In the genomic region with DNA sequence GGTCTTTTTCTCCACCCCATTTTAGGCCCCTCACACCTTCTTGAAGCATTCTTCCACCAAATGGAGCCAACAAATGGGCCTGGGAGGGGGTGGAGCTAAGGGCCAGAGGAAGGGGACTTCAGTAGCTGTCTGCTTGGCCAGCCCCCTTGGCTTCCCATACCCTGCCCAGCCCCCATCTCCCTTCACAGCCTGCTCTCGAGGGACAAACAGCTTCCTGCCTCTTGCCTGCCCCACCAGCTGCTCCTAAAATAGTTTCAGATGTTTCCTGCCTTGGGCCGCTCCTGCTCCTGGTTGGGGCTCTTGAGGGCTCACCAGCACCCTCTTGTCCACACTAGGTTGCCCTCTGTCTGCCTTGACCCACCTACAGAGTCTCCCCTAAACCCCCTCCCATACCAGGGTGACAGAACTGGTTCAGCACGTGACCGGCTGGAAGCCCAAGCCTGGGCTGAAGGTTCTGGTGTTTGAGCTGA, we compare ENCODE assay signal across 9 mouse cellular contexts. TPM values are rescaled to one million over a fixed set of nuclear protein-coding genes. Genes with fewer than 3 reads are reported as not detected.
DNase-seq lines count a peak whose midpoint lies in the region; ATAC-seq and TF ChIP-seq lines count a peak whose summit lies in the region.
"Had no signal": no experiment of that assay in that cellular context is flagged by ENCODE, and none has a peak within 500 bp of the region (broad histone marks: within the 10 kb centered on the region; RNA-seq: fewer than 3 reads in every experiment).

No protein-coding gene starts in this region.

- DNase-seq in left cerebral cortex, adult 2 months (ENCODE audit: extremely low spot score in 1 of 2, low spot score in 2 of 2): no peak
- no peak for DNase-seq in left cerebral cortex, adult 18-20 months (ENCODE audit: low spot score in 2 of 2)
- DNase-seq in thymus, postnatal 14 days: peak; percentile 57

- WGBS in embryonic facial prominence, embryonic 12.5 days: 11% methylated on average over 4 of the region's 4 CpGs
- WGBS in heart, embryonic 13.5 days: 6% methylated on average over 4 of the region's 4 CpGs
- WGBS in kidney, embryonic 14.5 days: 5% methylated on average over 4 of the region's 4 CpGs
- 15% methylated on average over 4 of the region's 4 CpGs for WGBS in liver, embryonic 15.5 days (ENCODE audit: insufficient replicate concordance)
- WGBS in neural tube, embryonic 13.5 days: 37% methylated on average over 4 of the region's 4 CpGs

- no peak for TF ChIP-seq CTCF in left cerebral cortex, adult 2 months (IDR thresholded peaks at IDR 0.05)

- peak overlapping the region; percentile 88 for H3K4me2 ChIP-seq in embryonic facial prominence, embryonic 12.5 days (replicated peaks)
- peak overlapping the region; percentile 91 for H3K4me2 ChIP-seq in heart, embryonic 13.5 days
- H3K4me2 ChIP-seq in kidney, embryonic 14.5 days (replicated peaks; ENCODE audit: low read depth, low read length): peak overlapping the region; percentile 45
- peak overlapping the region; percentile 92 for H3K4me2 ChIP-seq in liver, embryonic 15.5 days
- peak overlapping the region; percentile 82 for H3K4me2 ChIP-seq in neural tube, embryonic 13.5 days

- peak overlapping the region; percentile 88 for H3K9ac ChIP-seq in embryonic facial prominence, embryonic 12.5 days
- H3K9ac ChIP-seq in heart, embryonic 13.5 days: peak overlapping the region; percentile 92
- peak overlapping the region; percentile 79; the same call in 1 of the 2 replicates for H3K9ac ChIP-seq in kidney, embryonic 14.5 days (ENCODE audit: low read depth, low read length)
- H3K9ac ChIP-seq in liver, embryonic 15.5 days: peak overlapping the region; percentile 82
- H3K9ac ChIP-seq in neural tube, embryonic 13.5 days: peak overlapping the region; percentile 76

- H3K9me3 ChIP-seq in embryonic facial prominence, embryonic 12.5 days: no peaks in the 10 kb centered on the region
- H3K9me3 ChIP-seq in heart, embryonic 13.5 days: no peaks in the 10 kb centered on the region
- H3K9me3 ChIP-seq in kidney, embryonic 14.5 days (ENCODE audit: control insufficient read depth, low read length): no peaks in the 10 kb centered on the region
- no peaks in the 10 kb centered on the region for H3K9me3 ChIP-seq in liver, embryonic 15.5 days (replicated peaks)
- H3K9me3 ChIP-seq in neural tube, embryonic 13.5 days: no peaks in the 10 kb centered on the region

- intact Hi-C loops in left cerebral cortex, adult 2 months (cut with DNase I): no loop called here

- H3K27me3 ChIP-seq in embryonic facial prominence, embryonic 12.5 days: no peaks in the 10 kb centered on the region
- H3K27me3 ChIP-seq in heart, embryonic 13.5 days (replicated peaks): no peaks in the 10 kb centered on the region
- H3K27me3 ChIP-seq in kidney, embryonic 14.5 days (ENCODE audit: control insufficient read depth, insufficient read depth, low read length): no peaks in the 10 kb centered on the region
- no peaks in the 10 kb centered on the region for H3K27me3 ChIP-seq in liver, embryonic 15.5 days
- peaks cover 31% of the 10 kb centered on the region for H3K27me3 ChIP-seq in neural tube, embryonic 13.5 days
- H3K27me3 ChIP-seq: Patski had no signal

- no peak overlapping the region for H3K4me3 ChIP-seq in left cerebral cortex, adult 2 months
- H3K4me3 ChIP-seq in embryonic facial prominence, embryonic 12.5 days: peak overlapping the region; percentile 87
- H3K4me3 ChIP-seq in heart, embryonic 13.5 days: peak overlapping the region; percentile 79
- peak overlapping the region; percentile 53 for H3K4me3 ChIP-seq in kidney, embryonic 14.5 days (ENCODE audit: low read length)
- peak overlapping the region; percentile 84 for H3K4me3 ChIP-seq in liver, embryonic 15.5 days (replicated peaks)
- peak overlapping the region; percentile 67 for H3K4me3 ChIP-seq in neural tube, embryonic 13.5 days

- ATAC-seq in embryonic facial prominence, embryonic 12.5 days (ENCODE audit: insufficient number of reproducible peaks, insufficient read depth, low FRiP score, low TSS enrichment): 0 out of 2 replicates have a peak, but pooled peaks have one; percentile 19
- ATAC-seq in heart, embryonic 13.5 days (ENCODE audit: extremely low read depth, insufficient number of reproducible peaks, low FRiP score, low TSS enrichment): peak; percentile 29; the same call in 1 of the 2 replicates
- ATAC-seq in kidney, embryonic 14.5 days (ENCODE audit: low FRiP score, low TSS enrichment): peak; percentile 60
- no peak for ATAC-seq in liver, embryonic 15.5 days (ENCODE audit: insufficient read depth)
- ATAC-seq in neural tube, embryonic 13.5 days (ENCODE audit: low read depth): no peak
- ATAC-seq: Patski had no signal

- peak overlapping the region; percentile 87 for H3K27ac ChIP-seq in left cerebral cortex, adult 2 months
- H3K27ac ChIP-seq in embryonic facial prominence, embryonic 12.5 days: peak overlapping the region; percentile 98
- peak overlapping the region; percentile 100 for H3K27ac ChIP-seq in heart, embryonic 13.5 days (replicated peaks)
- peak overlapping the region; percentile 100 for H3K27ac ChIP-seq in kidney, embryonic 14.5 days (ENCODE audit: low read depth, low read length)
- peak overlapping the region; percentile 97 for H3K27ac ChIP-seq in liver, embryonic 15.5 days (replicated peaks)
- peak overlapping the region; percentile 94 for H3K27ac ChIP-seq in neural tube, embryonic 13.5 days (replicated peaks)

- H3K4me1 ChIP-seq in embryonic facial prominence, embryonic 12.5 days: peaks cover 53% of the 10 kb centered on the region
- H3K4me1 ChIP-seq in heart, embryonic 13.5 days: peaks cover 69% of the 10 kb centered on the region
- H3K4me1 ChIP-seq in kidney, embryonic 14.5 days (ENCODE audit: control insufficient read depth, insufficient read depth, low read length): peaks cover 40% of the 10 kb centered on the region
- H3K4me1 ChIP-seq in liver, embryonic 15.5 days (replicated peaks): peaks cover 92% of the 10 kb centered on the region
- H3K4me1 ChIP-seq in neural tube, embryonic 13.5 days (replicated peaks): peaks cover 45% of the 10 kb centered on the region

- no peaks in the 10 kb centered on the region for H3K36me3 ChIP-seq in embryonic facial prominence, embryonic 12.5 days
- peaks cover 33% of the 10 kb centered on the region for H3K36me3 ChIP-seq in heart, embryonic 13.5 days
- peaks cover 5% of the 10 kb centered on the region; the same call in 1 of the 2 replicates for H3K36me3 ChIP-seq in kidney, embryonic 14.5 days (ENCODE audit: control insufficient read depth, insufficient read depth, low read length)
- peaks cover 62% of the 10 kb centered on the region for H3K36me3 ChIP-seq in liver, embryonic 15.5 days (replicated peaks)
- no peaks in the 10 kb centered on the region for H3K36me3 ChIP-seq in neural tube, embryonic 13.5 days

RNA-seq across cellular contexts. Expression of a gene that starts 0.6 kb away (rescaled TPM):
- under 1 TPM; 0.28 to 0.66 TPM for total RNA-seq in left cerebral cortex, adult 2 months (2021)
- total RNA-seq in left cerebral cortex, adult 18-20 months (2021): under 1 TPM in 1 of 2 experiments, not detected in 1; 0.40 TPM
- polyA plus RNA-seq in embryonic facial prominence, embryonic 12.5 days (2016; fragmentation: Nextera tagmentation; extraction: Ambion mirVana): 8.8 and 11.0 TPM in 2 replicates
- 3.8 and 4.6 TPM in 2 replicates for polyA plus RNA-seq in heart, embryonic 13.5 days (2015; fragmentation: Nextera tagmentation; extraction: Ambion mirVana)
- polyA plus RNA-seq in kidney, embryonic 14.5 days (2014; fragmentation: Nextera tagmentation; extraction: Ambion mirVana): 4.8 and 5.5 TPM in 2 replicates
- 0.54 and 0.66 TPM in 2 replicates for polyA plus RNA-seq in liver, embryonic 15.5 days (2015; fragmentation: Nextera tagmentation; extraction: Ambion mirVana)
- 2.0 and 2.2 TPM in 2 replicates for polyA plus RNA-seq in neural tube, embryonic 13.5 days (2015; fragmentation: Nextera tagmentation; extraction: Ambion mirVana)
- polyA plus RNA-seq: Patski had no signal

RNA-seq across cellular contexts. Expression of a gene that starts 2.2 kb away (rescaled TPM):
- 1 to 10 TPM; 2.8 to 4.0 TPM for total RNA-seq in left cerebral cortex, adult 2 months (2021)
- 1 to 10 TPM; 4.0 to 4.5 TPM for total RNA-seq in left cerebral cortex, adult 18-20 months (2021)
- 97.0 and 98.9 TPM in 2 replicates for polyA plus RNA-seq in embryonic facial prominence, embryonic 12.5 days (2016; fragmentation: Nextera tagmentation; extraction: Ambion mirVana)
- polyA plus RNA-seq in heart, embryonic 13.5 days (2015; fragmentation: Nextera tagmentation; extraction: Ambion mirVana): 50.6 and 52.7 TPM in 2 replicates
- 64.1 and 69.0 TPM in 2 replicates for polyA plus RNA-seq in kidney, embryonic 14.5 days (2014; fragmentation: Nextera tagmentation; extraction: Ambion mirVana)
- 50.5 and 50.8 TPM in 2 replicates for polyA plus RNA-seq in liver, embryonic 15.5 days (2015; fragmentation: Nextera tagmentation; extraction: Ambion mirVana)
- polyA plus RNA-seq in neural tube, embryonic 13.5 days (2015; fragmentation: Nextera tagmentation; extraction: Ambion mirVana): 28.8 and 30.7 TPM in 2 replicates

RNA-seq across cellular contexts. Expression of a gene that starts 8.2 kb away (rescaled TPM):
- 1 to 10 TPM; 2.6 to 3.8 TPM for total RNA-seq in left cerebral cortex, adult 2 months (2021)
- total RNA-seq in left cerebral cortex, adult 18-20 months (2021): 1 to 10 TPM; 4.3 to 5.0 TPM
- 24.6 and 25.0 TPM in 2 replicates for polyA plus RNA-seq in embryonic facial prominence, embryonic 12.5 days (2016; fragmentation: Nextera tagmentation; extraction: Ambion mirVana)
- polyA plus RNA-seq in heart, embryonic 13.5 days (2015; fragmentation: Nextera tagmentation; extraction: Ambion mirVana): 31.7 and 35.0 TPM in 2 replicates
- polyA plus RNA-seq in kidney, embryonic 14.5 days (2014; fragmentation: Nextera tagmentation; extraction: Ambion mirVana): 25.7 and 28.0 TPM in 2 replicates
- 55.7 and 60.1 TPM in 2 replicates for polyA plus RNA-seq in liver, embryonic 15.5 days (2015; fragmentation: Nextera tagmentation; extraction: Ambion mirVana)
- polyA plus RNA-seq in neural tube, embryonic 13.5 days (2015; fragmentation: Nextera tagmentation; extraction: Ambion mirVana): 7.6 and 9.3 TPM in 2 replicates

RNA-seq across cellular contexts. Expression of a gene that starts 8.8 kb away (rescaled TPM):
- total RNA-seq in left cerebral cortex, adult 2 months (2021): 1 to 10 TPM; 1.3 to 2.3 TPM
- 1 to 10 TPM in 1 of 2 experiments, under 1 TPM in 1; 0.68 to 2.1 TPM for total RNA-seq in left cerebral cortex, adult 18-20 months (2021)
- 14.6 and 16.2 TPM in 2 replicates for polyA plus RNA-seq in embryonic facial prominence, embryonic 12.5 days (2016; fragmentation: Nextera tagmentation; extraction: Ambion mirVana)
- polyA plus RNA-seq in heart, embryonic 13.5 days (2015; fragmentation: Nextera tagmentation; extraction: Ambion mirVana): 7.6 and 7.7 TPM in 2 replicates
- 8.8 and 9.6 TPM in 2 replicates for polyA plus RNA-seq in kidney, embryonic 14.5 days (2014; fragmentation: Nextera tagmentation; extraction: Ambion mirVana)
- polyA plus RNA-seq in liver, embryonic 15.5 days (2015; fragmentation: Nextera tagmentation; extraction: Ambion mirVana): 1.1 and 1.5 TPM in 2 replicates
- polyA plus RNA-seq in neural tube, embryonic 13.5 days (2015; fragmentation: Nextera tagmentation; extraction: Ambion mirVana): 2.6 and 3.4 TPM in 2 replicates
- polyA plus RNA-seq: Patski had no signal

RNA-seq across cellular contexts. Expression of a gene that starts 12.7 kb away (rescaled TPM):
- 1 to 10 TPM; 1.2 to 2.4 TPM for total RNA-seq in left cerebral cortex, adult 2 months (2021)
- 1 to 10 TPM; 6.1 to 9.5 TPM for total RNA-seq in left cerebral cortex, adult 18-20 months (2021)
- polyA plus RNA-seq in embryonic facial prominence, embryonic 12.5 days (2016; fragmentation: Nextera tagmentation; extraction: Ambion mirVana): 0.51 and 0.85 TPM in 2 replicates
- polyA plus RNA-seq in heart, embryonic 13.5 days (2015; fragmentation: Nextera tagmentation; extraction: Ambion mirVana): 0.71 TPM in 1 of 2 replicates, not detected in the other
- 0.61 and 0.63 TPM in 2 replicates for polyA plus RNA-seq in kidney, embryonic 14.5 days (2014; fragmentation: Nextera tagmentation; extraction: Ambion mirVana)
- polyA plus RNA-seq in liver, embryonic 15.5 days (2015; fragmentation: Nextera tagmentation; extraction: Ambion mirVana): not detected in 2 replicates
- polyA plus RNA-seq in neural tube, embryonic 13.5 days (2015; fragmentation: Nextera tagmentation; extraction: Ambion mirVana): 1.4 TPM in 1 of 2 replicates, not detected in the other
- polyA plus RNA-seq: Patski had no signal

Comparison
In these comparisons a context has a peak if more than half of its experiments do, and no peak if none do; other contexts are left out.
1. ATAC-seq: peak in embryonic facial prominence, embryonic 12.5 days (single experiment), heart, embryonic 13.5 days (single experiment) and kidney, embryonic 14.5 days (single experiment); none in liver, embryonic 15.5 days (single experiment) and neural tube, embryonic 13.5 days (single experiment).
2. Peak in every context shown above with its lines, with median percentiles within 50 percentile points of each other: H3K27ac ChIP-seq, H3K4me2 ChIP-seq and H3K9ac ChIP-seq.